Mouse (Mus musculus): ENCODE data around the gene Ptgfrn.

DNA sequence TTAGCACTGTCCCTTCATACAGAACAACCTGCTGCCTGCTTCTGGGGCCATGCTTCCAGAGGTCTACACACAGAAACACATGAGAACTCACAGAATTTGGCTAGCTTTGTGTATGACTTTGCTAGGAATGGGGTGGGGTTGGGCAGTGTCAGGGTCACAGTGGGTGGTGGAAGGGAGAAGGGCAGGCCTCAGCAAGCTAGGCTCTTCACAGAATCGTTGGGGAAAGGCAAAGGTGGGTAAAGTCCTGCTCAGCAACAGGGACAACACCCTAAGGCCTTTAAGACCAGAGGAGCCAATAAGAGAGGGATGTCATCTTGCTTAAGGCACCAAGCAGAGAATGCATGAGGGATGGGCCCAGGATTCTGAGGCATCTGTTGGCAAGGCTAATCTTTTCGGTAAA, 61.3 kb downstream of the Ptgfrn start:
- no peak for TF ChIP-seq CTCF (conservative IDR thresholded peaks at IDR 0.05; ENCODE audit: insufficient read depth, insufficient read length, low read depth, low read length)
- no peak for TF ChIP-seq POLR2A (IDR thresholded peaks at IDR 0.05; ENCODE audit: low read depth, low read length)
